Mouse (Mus musculus): Measurements from ENCODE around the gene Tmem115.
A peak's percentile ranks its signal among the peaks of the same experiment; 100 is the strongest.
"Not testable (repeated sequence)": the region's sequence is repeated elsewhere in the genome, so short reads cannot be mapped to it uniquely, and the experiment has no call there.

The Tmem115 gene

DNA sequence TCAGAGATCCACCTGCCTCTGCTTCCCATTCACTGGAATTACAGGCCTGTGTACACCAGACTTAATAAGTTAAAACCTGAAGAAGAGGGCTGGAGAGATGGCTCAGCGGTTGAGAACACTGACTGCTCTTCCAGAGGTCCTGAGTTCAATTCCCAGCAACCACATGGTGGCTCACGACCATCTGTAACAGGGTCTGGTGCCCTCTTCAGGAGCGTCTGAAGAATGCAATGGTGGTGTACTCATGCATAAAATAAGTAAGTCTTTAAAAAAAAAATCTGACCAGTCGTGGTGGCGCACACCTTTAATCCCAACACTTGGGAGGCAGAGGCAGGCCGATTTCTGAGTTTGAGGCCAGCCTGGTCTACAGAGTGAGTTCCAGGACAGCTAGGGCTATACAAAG is 40.0 kb downstream of the Tmem115 start:
- not testable (repeated sequence) for DNase-seq

DNA sequence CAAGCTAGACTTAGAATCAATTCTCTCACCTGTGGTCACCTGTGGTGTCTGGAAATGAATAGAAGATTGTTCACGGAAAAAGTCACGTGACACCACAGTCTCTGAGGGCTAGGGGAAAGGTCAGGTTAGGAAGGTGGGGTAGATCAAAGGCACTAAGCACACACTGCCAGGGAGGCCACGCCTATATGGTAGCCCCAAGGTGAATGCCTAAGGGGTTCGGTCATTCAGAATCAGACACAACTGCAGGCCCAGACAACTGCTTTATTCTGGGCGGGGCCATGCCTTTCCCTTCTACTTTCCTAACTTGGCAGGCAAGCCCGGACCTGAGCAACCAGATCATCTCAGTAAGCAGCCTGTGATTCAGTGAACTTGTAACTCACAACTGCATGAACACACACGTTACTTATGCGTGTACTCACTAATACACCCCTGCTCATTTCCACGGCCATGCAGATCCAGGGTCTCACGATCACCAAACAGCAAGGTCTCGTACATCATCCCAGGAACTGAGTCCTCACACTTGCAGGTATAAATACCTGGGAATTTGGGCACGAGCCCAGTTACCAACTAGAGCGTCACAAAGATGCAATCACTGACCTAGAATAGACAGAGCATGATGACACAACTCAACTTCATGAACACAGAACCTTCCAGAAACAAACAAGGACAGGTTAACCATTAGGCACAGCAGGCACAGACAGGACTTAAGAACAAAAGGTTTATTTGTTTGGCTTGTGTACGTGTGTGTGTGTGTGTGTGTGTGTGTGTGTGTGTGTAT is 42.0 kb downstream of the Tmem115 start:
- peak; percentile 64 to 72 for DNase-seq

DNA sequence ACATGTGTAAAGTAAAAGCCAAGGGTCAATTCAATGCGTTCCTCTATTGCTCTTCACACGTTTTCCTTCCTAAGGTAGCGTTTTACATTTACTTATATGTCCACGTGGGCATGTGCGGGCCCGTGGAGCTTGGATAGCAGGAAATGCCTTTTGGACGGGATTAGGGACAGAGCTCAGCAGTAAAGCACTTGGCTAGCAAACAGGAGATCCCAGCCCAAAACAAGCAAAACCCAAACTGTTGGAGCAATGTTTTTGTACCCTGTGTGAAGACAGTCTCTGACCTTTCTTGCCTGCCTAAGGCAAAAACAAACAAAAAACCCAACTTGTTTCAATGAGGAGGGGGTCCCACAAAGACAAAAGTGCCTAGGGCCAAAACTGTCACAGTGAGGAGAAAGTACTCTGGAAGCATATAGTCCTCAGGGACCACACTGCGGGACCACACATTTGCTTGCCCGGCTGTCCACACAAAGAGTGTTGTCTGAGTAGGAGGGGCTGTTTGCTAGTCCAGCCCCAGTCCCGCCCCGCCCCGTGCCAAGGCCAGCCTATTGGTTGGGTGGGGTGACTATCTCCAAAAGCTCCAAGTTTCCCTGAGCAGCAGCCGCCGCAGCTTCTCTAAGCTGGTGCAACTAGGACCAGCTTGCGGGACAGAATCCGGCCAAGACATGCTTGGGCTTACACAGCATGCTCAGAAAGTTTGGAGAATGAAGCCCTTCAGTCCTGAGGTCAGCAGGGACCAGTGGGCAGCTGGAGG is 42.8 kb downstream of the Tmem115 start, which contains the start of gene Hyal1:
Gene Hyal1, plus strand, starts transcription at position 571 of the 751 bp plus-strand sequence.
- DNase-seq = peak; percentile 81 to 87

GRCm38 (mm10) chr9:107577871-107578270 is 44.1 kb downstream of the Tmem115 start:
- DNase-seq = peak in 1 of 2 experiments; percentile 23

GRCm38 (mm10) chr9:107578587-107578986 is 44.8 kb downstream of the Tmem115 start, which contains the start of gene Naa80:
Naa80 (plus strand) TSS chr9:107578887.
- DNase-seq = no peak

- DNase-seq = no peak
Observed at GRCm38 (mm10) chr9:107579023-107579900, 45.5 kb downstream of the Tmem115 start.

DNA sequence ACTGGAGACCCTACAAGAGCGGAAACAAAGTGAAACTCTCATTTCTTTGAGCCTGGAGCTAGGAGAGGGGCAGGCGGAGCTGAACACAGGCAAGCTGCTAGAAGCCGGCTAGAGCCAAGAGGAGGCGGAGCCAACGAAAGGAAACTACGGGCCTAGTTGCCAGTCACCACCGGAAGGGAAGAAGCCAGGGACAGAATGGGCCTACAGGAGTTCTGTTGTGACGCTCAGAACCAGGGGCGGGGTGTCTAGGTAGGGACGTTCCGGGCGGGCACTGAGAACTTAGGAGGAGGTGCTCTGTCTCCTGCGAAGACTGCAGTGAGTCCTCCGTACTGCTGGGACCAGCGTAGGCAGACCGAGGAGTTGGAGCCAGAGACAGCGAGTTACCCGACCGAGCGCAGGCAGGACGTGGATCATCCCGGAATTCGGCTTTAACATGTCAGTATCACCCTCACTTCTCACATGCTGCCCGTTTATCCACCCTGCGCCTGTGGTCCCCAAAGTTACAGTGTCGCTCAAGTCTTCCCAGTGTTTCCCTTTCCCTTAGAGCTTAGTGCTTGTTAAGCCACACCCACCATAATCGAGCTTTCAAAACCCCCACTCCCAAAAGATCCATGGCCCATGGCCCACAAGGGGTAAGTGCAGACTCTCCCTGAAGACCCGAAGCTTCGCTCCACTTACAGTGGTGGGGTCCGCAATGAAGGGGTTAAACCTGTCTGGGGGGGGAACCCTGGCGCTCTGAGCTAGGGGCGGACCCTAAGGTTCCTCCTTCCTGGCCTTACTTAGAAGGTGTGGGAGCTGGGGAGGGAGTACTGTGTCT is 47.0 kb downstream of the Tmem115 start, which contains the start of gene Hyal3:
Gene Hyal3, plus strand, starts transcription at position 318 of the 817 bp plus-strand sequence.
- DNase-seq = peak; percentile 92 to 94

- no peak for DNase-seq
Observed at GRCm38 (mm10) chr9:107581584-107581983, 47.8 kb downstream of the Tmem115 start.

DNA sequence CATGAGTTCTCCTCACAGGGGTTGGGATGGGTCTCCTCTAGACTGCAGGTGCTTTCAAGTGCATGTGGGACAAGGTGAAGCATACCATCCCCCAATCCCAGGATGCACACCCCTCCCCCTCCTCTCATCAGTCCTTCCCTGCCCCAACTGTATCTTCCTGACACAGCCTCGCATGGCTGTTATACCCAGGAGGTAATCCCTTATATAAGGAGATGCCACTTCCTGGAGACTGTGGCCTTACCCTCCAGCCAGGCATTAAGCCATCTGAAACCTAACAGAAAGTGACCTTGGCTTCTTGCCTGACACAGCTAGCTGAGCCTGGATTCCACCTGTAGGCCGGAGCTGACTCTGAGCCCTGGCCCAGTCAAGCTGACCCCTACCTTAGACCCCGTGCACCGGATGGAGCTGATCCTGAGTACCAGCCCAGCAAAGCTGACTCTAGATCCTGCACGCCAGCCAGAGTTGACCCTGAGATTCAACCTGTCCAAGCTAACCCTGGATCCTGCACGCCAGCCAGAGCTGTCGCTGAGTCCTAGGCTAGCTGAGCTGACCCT is 48.8 kb downstream of the Tmem115 start:
- DNase-seq = no peak

- no peak for DNase-seq
Observed at GRCm38 (mm10) chr9:107583174-107583573, 49.4 kb downstream of the Tmem115 start.

DNA sequence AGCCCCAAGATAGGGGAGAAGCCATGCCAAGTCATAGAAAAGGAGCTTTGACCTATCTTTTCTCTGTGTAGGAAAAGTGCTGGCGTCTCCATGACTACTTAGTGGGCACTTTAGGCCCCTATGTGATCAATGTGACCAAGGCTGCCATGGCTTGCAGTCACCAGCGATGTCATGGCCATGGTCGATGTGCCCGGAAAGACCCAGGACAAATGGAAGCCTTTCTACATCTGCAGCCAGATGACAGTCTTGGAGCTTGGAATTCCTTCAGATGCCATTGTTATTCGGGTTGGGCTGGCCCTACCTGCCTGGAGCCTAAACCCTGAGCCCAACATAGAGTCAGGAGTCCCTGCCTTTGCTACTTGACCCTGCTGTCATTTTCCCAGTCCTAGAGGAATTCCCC is 52.8 kb downstream of the Tmem115 start:
- DNase-seq = no peak

GRCm38 (mm10) chr9:107586974-107587832 is 53.5 kb downstream of the Tmem115 start, which contains the start of gene Ifrd2:
Ifrd2 (plus strand) TSS chr9:107587642.
- DNase-seq = peak; percentile 95 to 98

- DNase-seq = no peak
Observed at GRCm38 (mm10) chr9:107587833-107588639, 54.3 kb downstream of the Tmem115 start.

Measured in cerebellum, postnatal 10 days (tissue).